Mouse (Mus musculus) heart, postnatal 25 days (tissue): ENCODE data around the gene Rtl1. TPM values are rescaled to one million over a fixed set of nuclear protein-coding genes. Genes with fewer than 3 reads are reported as not detected.
A peak's percentile ranks its signal among the peaks of the same experiment; 100 is the strongest.

Experiments used
- DNase-seq: peaks from one replicate; pipeline ENCODE4 v3.0.0; 2022; ENCODE audit warnings: low spot score
- intact Hi-C: fragments of 180-260 bp; cut with DNase I; formaldehyde crosslinking; loops from one replicate; pipeline ENCODE4 v1.15.1; 2025
- microRNA-seq: library from miRNA; unstranded; fragments of <30 nt; microRNA quantifications from one replicate; pipeline ENCODE4 v1.2.0, GENCODE M21; 2022
- total RNA-seq, 2 experiments: library from RNA; stranded (reverse); gene quantifications; 2 replicates each; pipeline ENCODE4 v1.2.3; 2021

Gene Rtl1
- total RNA-seq, 2 experiments from 2014 or later, result 0.14 to 0.16 TPM

- intact Hi-C loops, result no loop called here
Measured at GRCm38 (mm10) chr12:109539950-109540349, 60.2 kb downstream of the Rtl1 start.

More at GRCm38 (mm10) chr12:109539950-109540349, 60.2 kb downstream of the Rtl1 start:
- DNase-seq, result no peak

Small RNAs within 50 kb of the gene (microRNA-seq; reads per million reads assigned to microRNA genes)
- gene Gm23912 (not detected), gene Mir1188 (1.7 reads per million), gene Mir127 (3,636 reads per million, percentile 90 among the genes with 10 or more reads in this experiment), gene Mir136 (not detected), gene Mir1906-1 (not detected), gene Mir3070a (not detected), gene Mir3070b (not detected), gene Mir3071 (not detected), gene Mir337 (not detected), gene Mir341 (33.3 reads per million, percentile 43 among the genes with 10 or more reads in this experiment), gene Mir3544 (not detected), gene Mir370 (25.0 reads per million, percentile 39 among the genes with 10 or more reads in this experiment), gene Mir431 (210 reads per million, percentile 66 among the genes with 10 or more reads in this experiment), gene Mir432 (not detected), gene Mir433 (326 reads per million, percentile 70 among the genes with 10 or more reads in this experiment), gene Mir434 (117 reads per million, percentile 59 among the genes with 10 or more reads in this experiment), gene Mir493 (16.4 reads per million, percentile 33 among the genes with 10 or more reads in this experiment), gene Mir540 (83.1 reads per million, percentile 55 among the genes with 10 or more reads in this experiment), gene Mir665 (8.9 reads per million, percentile 23 among the genes with 10 or more reads in this experiment), gene Mir673 (45.0 reads per million, percentile 48 among the genes with 10 or more reads in this experiment), gene Mir770 (207 reads per million, percentile 65 among the genes with 10 or more reads in this experiment)

Other genes with a start within 250 kb of the Rtl1 start
- gene Dlk1, start 147.5 kb downstream of the Rtl1 start, total RNA-seq, result under 1 TPM; 0.26 to 0.61 TPM